ENCODE assay signal across 17 mouse cellular contexts in genomic region chr9:13313923-13314322, GRCm38 (mm10).
"Had no signal": no experiment of that assay in that cellular context is flagged by ENCODE, and none has a peak within 500 bp of the region (broad histone marks: within the 10 kb centered on the region; RNA-seq: fewer than 3 reads in every experiment).

No protein-coding gene starts in this region.

- H3K36me3 ChIP-seq: kidney, embryonic 15.5 days; liver, embryonic 13.5 days; midbrain, embryonic 10.5 days; midbrain, embryonic 13.5 days had no signal

- H3K27me3 ChIP-seq: kidney, embryonic 15.5 days; liver, embryonic 13.5 days; midbrain, embryonic 13.5 days had no signal

- H3K4me1 ChIP-seq: liver, embryonic 13.5 days had no signal

- ATAC-seq: midbrain, embryonic 13.5 days had no signal

- H3K9me3 ChIP-seq: kidney, embryonic 15.5 days; liver, embryonic 13.5 days; megakaryocyte, embryonic 14.5 days; midbrain, embryonic 10.5 days; midbrain, embryonic 13.5 days had no signal

- H3K27ac ChIP-seq: kidney, embryonic 15.5 days; left cerebral cortex, adult 2 months; liver, embryonic 13.5 days; midbrain, embryonic 10.5 days; midbrain, embryonic 13.5 days; stomach, postnatal 0 days had no signal

- H3K4me3 ChIP-seq: kidney, embryonic 15.5 days; left cerebral cortex, adult 2 months; liver, embryonic 13.5 days; megakaryocyte, embryonic 14.5 days; midbrain, embryonic 10.5 days; midbrain, embryonic 13.5 days had no signal

- DNase-seq: kidney, adult 11 months; kidney, adult 8-10 months; kidney, postnatal 14 days; layer of hippocampus, postnatal 36 days; liver, embryonic 13.5 days; lung, adult 2 months; lung, postnatal 14 days; lung, postnatal 4 days; thymus, adult 2 months; thymus, postnatal 14 days; thymus, postnatal 4 days had no signal

- H3K9ac ChIP-seq: kidney, embryonic 15.5 days; liver, embryonic 13.5 days; midbrain, embryonic 13.5 days had no signal

- H3K4me2 ChIP-seq: kidney, embryonic 15.5 days; liver, embryonic 13.5 days; midbrain, embryonic 13.5 days had no signal
